Mouse (Mus musculus) MEL (cell line): ENCODE measurements around the gene H2-T22.
"Not testable (repeated sequence)": the region's sequence is repeated elsewhere in the genome, so short reads cannot be mapped to it uniquely, and the experiment has no call there.

Source experiments
- CTCF ChIP-seq, 3 experiments: IDR thresholded peaks in 2 of 3; conservative IDR thresholded peaks in 1 of 3; 2 replicates each; pipeline ENCODE4 v1.5.1; 2011 to 2012; ENCODE audit warnings: low read length in 3 of 3, low read depth in 2 of 3, mild to moderate bottlenecking in 2 of 3, improper control_type of control experiment in 1 of 3, inconsistent platforms in 1 of 3, mixed read lengths in 1 of 3, moderate library complexity in 1 of 3; ENCODE audit not compliant: control insufficient read depth in 1 of 3, insufficient read depth in 1 of 3, poor library complexity in 1 of 3, severe bottlenecking in 1 of 3
- ELF1 ChIP-seq: IDR thresholded peaks from 2 replicates; pipeline ENCODE4 v1.6.1; 2014; ENCODE audit warnings: low read depth, mild to moderate bottlenecking, inconsistent platforms, low read length, improper control_type of control experiment, moderate library complexity
- EP300 ChIP-seq, 2 experiments: IDR thresholded peaks; 2 replicates each; pipeline ENCODE4 v1.6.1; 2011; ENCODE audit warnings: improper control_type of control experiment in 2 of 2, low read length in 2 of 2, low read depth in 1 of 2, mild to moderate bottlenecking in 1 of 2
- MEF2A ChIP-seq: IDR thresholded peaks from 2 replicates; pipeline ENCODE4 v1.6.1; 2014; ENCODE audit warnings: low read depth, mild to moderate bottlenecking, inconsistent platforms, low read length, improper control_type of control experiment; ENCODE audit not compliant: poor library complexity, insufficient replicate concordance, severe bottlenecking; ENCODE audit errors: extremely low read depth
- MYC ChIP-seq: IDR thresholded peaks from 2 replicates; pipeline ENCODE4 v1.6.1; 2011; ENCODE audit warnings: low read depth, mild to moderate bottlenecking, low read length, improper control_type of control experiment, moderate library complexity
- POLR2A ChIP-seq, 2 experiments: IDR thresholded peaks; 2 replicates each; pipeline ENCODE4 v1.6.1; 2011 to 2012; ENCODE audit warnings: low read length in 2 of 2, mild to moderate bottlenecking in 2 of 2, control low read depth in 1 of 2, improper control_type of control experiment in 1 of 2, low read depth in 1 of 2, moderate library complexity in 1 of 2; ENCODE audit not compliant: control insufficient read depth in 1 of 2, insufficient read depth in 1 of 2, poor library complexity in 1 of 2
- POLR2AphosphoS5 ChIP-seq: IDR thresholded peaks from 2 replicates; pipeline ENCODE4 v1.6.1; 2012; ENCODE audit warnings: low read depth, borderline replicate concordance, mild to moderate bottlenecking, inconsistent platforms, low read length, moderate library complexity, mixed read lengths
- SIN3A ChIP-seq: IDR thresholded peaks from 2 replicates; pipeline ENCODE4 v1.6.1; 2012; ENCODE audit warnings: low read length, improper control_type of control experiment, inconsistent platforms
- TCF12 ChIP-seq: IDR thresholded peaks from 2 replicates; pipeline ENCODE4 v1.6.1; 2014; ENCODE audit warnings: low read depth, mild to moderate bottlenecking, inconsistent platforms, low read length, improper control_type of control experiment, moderate library complexity
- USF1 ChIP-seq: IDR thresholded peaks from 2 replicates; pipeline ENCODE4 v1.6.1; 2014; ENCODE audit warnings: low read depth, mild to moderate bottlenecking, inconsistent platforms, low read length, improper control_type of control experiment, moderate library complexity

DNA sequence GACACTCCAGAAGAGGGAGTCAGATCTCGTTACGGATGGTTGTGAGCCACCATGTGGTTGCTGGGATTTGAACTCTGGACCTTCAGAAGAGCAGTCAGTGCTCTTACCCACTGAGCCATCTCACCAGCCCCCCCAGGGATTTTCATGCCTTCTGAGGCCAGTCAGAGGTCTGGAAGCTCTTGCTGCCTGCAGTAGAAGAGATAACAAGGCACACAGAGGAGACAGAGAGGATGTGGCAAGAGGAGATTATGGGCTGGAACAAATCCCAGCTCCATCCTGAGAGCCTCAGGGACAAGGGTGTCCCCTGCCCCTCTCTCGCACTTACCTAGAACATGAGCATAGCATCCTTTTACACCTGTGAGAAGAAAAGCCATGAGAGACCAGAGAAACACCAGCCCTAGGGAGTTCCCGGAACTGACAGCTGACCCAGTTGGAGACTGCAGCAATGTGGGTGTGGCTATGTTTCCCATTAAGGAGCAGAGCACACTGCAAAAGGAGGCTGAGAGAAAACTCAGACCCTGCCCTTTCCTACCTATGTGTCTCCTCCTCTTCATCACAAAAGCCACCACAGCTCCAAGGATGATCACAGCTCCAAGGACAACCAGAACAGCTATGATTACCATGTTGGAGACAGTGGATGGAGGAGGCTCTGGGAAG is 12.4 kb downstream of the H2-T22 start:
- not testable (repeated sequence) for TF ChIP-seq MYC; SIN3A; USF1; CTCF (IDR thresholded peaks at IDR 0.05 in 2 of 3, conservative IDR thresholded peaks at IDR 0.05 in 1 of 3; ENCODE audit: control insufficient read depth in 1 of 3, insufficient read depth in 1 of 3, low read depth in 2 of 3, low read length in 3 of 3, poor library complexity in 1 of 3, severe bottlenecking in 1 of 3); POLR2A (IDR thresholded peaks at IDR 0.05; ENCODE audit: control insufficient read depth in 1 of 2, insufficient read depth in 1 of 2, low read depth in 1 of 2, low read length in 2 of 2, poor library complexity in 1 of 2); MEF2A; ELF1; POLR2AphosphoS5
- TF ChIP-seq TCF12 (peak; percentile 81), EP300 (IDR thresholded peaks at IDR 0.05; ENCODE audit: low read depth in 1 of 2, low read length in 2 of 2) (peak; percentile 72 to 74)
